Mouse (Mus musculus) heart, embryonic 13.5 days (tissue): Measurements from ENCODE around the gene Fam89a. TPM values are rescaled to one million over a fixed set of nuclear protein-coding genes. Genes with fewer than 3 reads are reported as not detected.
A peak's percentile ranks its signal among the peaks of the same experiment; 100 is the strongest.

Experiments
- ATAC-seq: fragments of 200-750 bp; cut with Nextera tagmentation; 2 replicates; pipeline ENCODE4 v1.8.0; 2017; ENCODE audit warnings: moderate TSS enrichment; ENCODE audit not compliant: insufficient number of reproducible peaks, low FRiP score, low TSS enrichment; ENCODE audit errors: extremely low read depth
- H3K27ac ChIP-seq: fragments of 300-500 bp; sonication (generic); replicated peaks from 2 replicates; pipeline ENCODE4 v1.5.1; 2015; ENCODE audit warnings: moderate library complexity, mild to moderate bottlenecking, inconsistent platforms
- H3K27me3 ChIP-seq: fragments of 300-500 bp; sonication (generic); replicated peaks from 2 replicates; pipeline ENCODE4 v1.6.1; 2015; ENCODE audit warnings: mild to moderate bottlenecking, inconsistent platforms
- H3K36me3 ChIP-seq: fragments of 300-500 bp; sonication (generic); 2 replicates; pipeline ENCODE4 v1.6.1; 2015; ENCODE audit warnings: mild to moderate bottlenecking, inconsistent platforms
- H3K4me1 ChIP-seq: fragments of 300-500 bp; sonication (generic); 2 replicates; pipeline ENCODE4 v1.6.1; 2015; ENCODE audit warnings: inconsistent platforms
- H3K4me2 ChIP-seq: fragments of 300-500 bp; sonication (generic); 2 replicates; pipeline ENCODE4 v1.6.1; 2015; ENCODE audit warnings: inconsistent platforms, mild to moderate bottlenecking, moderate library complexity
- H3K4me3 ChIP-seq: fragments of 300-500 bp; sonication (generic); 2 replicates; pipeline ENCODE4 v1.5.1; 2015; ENCODE audit warnings: moderate library complexity, mild to moderate bottlenecking, inconsistent platforms
- H3K9ac ChIP-seq: fragments of 300-500 bp; sonication (generic); 2 replicates; pipeline ENCODE4 v1.6.1; 2015; ENCODE audit warnings: inconsistent platforms, mild to moderate bottlenecking, moderate library complexity
- H3K9me3 ChIP-seq: fragments of 300-500 bp; sonication (generic); 2 replicates; pipeline ENCODE4 v1.6.1; 2016; ENCODE audit warnings: inconsistent platforms
- WGBS: fragments of 180-500 bp; shearing (Covaris S2); methylation state at CpG from one replicate; pipeline ENCODE4 v1.1.7; 2015; ENCODE audit warnings: mixed read lengths; 5-methylcytosine and 5-hydroxymethylcytosine counted together
- polyA plus RNA-seq: library from polyadenylated mRNA; unstranded; fragments of >200 nt; fragmentation: Nextera tagmentation; extraction: Ambion mirVana; gene quantifications from 2 replicates; pipeline ENCODE4 v1.2.1, GENCODE M21; 2015

Gene Fam89a
- 2.2 and 2.4 TPM in 2 replicates for polyA plus RNA-seq

GRCm38 (mm10) chr8:124751709-124752173 lies at the start of gene Fam89a:
Fam89a (minus strand) TSS chr8:124751832.
- no peak within 1 kb of the TSS for H3K27ac ChIP-seq
- peak within 1 kb of the TSS; percentile 97 for H3K4me2 ChIP-seq
- peaks cover 31% of the 10 kb centered on the region for H3K4me1 ChIP-seq
- ATAC-seq, result no peak
- H3K4me3 ChIP-seq, result peak within 1 kb of the TSS; percentile 75
- H3K36me3 ChIP-seq, result no peaks in the 10 kb centered on the region
- 2% methylated on average over 41 of the region's 41 CpGs for WGBS
- peaks cover 64% of the 10 kb centered on the region for H3K27me3 ChIP-seq
- H3K9me3 ChIP-seq, result no peaks in the 10 kb centered on the region
- H3K9ac ChIP-seq, result peak within 1 kb of the TSS; percentile 74

- H3K36me3 ChIP-seq, result no peaks in the 10 kb centered on the region
- H3K27ac ChIP-seq, result no peak overlapping the region
- no peak overlapping the region for H3K4me3 ChIP-seq
- H3K9me3 ChIP-seq, result no peaks in the 10 kb centered on the region
- H3K9ac ChIP-seq, result no peak overlapping the region
- ATAC-seq, result no peak
- H3K27me3 ChIP-seq, result peaks cover 56% of the 10 kb centered on the region
- 19% methylated on average over 11 of the region's 11 CpGs for WGBS
- H3K4me2 ChIP-seq, result no peak overlapping the region
- no peaks in the 10 kb centered on the region for H3K4me1 ChIP-seq
Measured at GRCm38 (mm10) chr8:124800542-124800941, 48.9 kb upstream of the Fam89a start.

DNA sequence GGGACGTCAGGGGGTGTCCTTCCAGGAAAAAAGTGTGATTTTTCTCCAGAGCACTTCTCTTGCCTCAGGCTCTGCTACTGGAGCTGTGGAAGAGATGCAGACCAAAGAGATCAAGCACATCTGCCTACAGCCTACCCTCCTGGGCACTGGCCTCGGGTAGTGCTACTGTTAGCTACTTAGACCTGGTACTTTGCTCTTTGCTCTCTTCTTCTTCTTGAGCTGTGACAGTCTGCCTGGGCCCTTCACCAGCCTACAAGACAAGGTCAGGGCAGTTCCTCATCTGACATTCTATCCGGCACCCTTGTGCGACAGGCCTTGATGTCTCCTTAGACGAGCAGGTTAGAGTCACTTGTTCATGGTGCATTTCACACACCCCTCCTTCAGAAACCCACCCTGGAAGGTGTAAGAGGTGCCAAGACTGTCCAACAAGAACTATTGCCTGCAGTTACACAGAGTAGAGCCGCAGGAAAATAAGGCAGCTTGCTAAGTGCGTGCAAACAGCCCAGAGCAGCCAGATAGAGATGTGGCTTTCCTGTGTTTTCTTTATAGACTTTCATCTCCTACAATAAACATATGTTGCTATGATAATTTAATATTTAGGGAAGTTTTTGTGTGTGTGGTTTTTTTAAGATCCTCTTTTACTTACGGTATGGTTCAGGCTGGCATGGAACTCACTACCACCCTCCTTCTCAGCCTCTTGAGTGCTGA lies 44.3 kb upstream of the Fam89a start:
- H3K4me3 ChIP-seq, result no peak overlapping the region
- 70% methylated on average over 8 of the region's 8 CpGs for WGBS
- H3K27me3 ChIP-seq, result peaks cover 76% of the 10 kb centered on the region
- H3K9ac ChIP-seq, result no peak overlapping the region
- peaks cover 35% of the 10 kb centered on the region for H3K4me1 ChIP-seq
- H3K27ac ChIP-seq, result no peak overlapping the region
- no peak for ATAC-seq
- H3K4me2 ChIP-seq, result no peak overlapping the region
- H3K36me3 ChIP-seq, result no peaks in the 10 kb centered on the region
- H3K9me3 ChIP-seq, result no peaks in the 10 kb centered on the region

- no peak; the same call in 1 of the 2 replicates for ATAC-seq
- WGBS, result 2% methylated on average over 25 of the region's 25 CpGs
- peaks cover 82% of the 10 kb centered on the region for H3K27me3 ChIP-seq
Measured at GRCm38 (mm10) chr8:124794486-124794780, 42.8 kb upstream of the Fam89a start.

GRCm38 (mm10) chr8:124793661-124794485 lies 42.2 kb upstream of the Fam89a start:
- peaks cover 39% of the 10 kb centered on the region for H3K4me1 ChIP-seq
- peak overlapping the region; percentile 56 for H3K9ac ChIP-seq
- no peak for ATAC-seq
- H3K27me3 ChIP-seq, result peaks cover 78% of the 10 kb centered on the region
- no peaks in the 10 kb centered on the region for H3K9me3 ChIP-seq
- H3K36me3 ChIP-seq, result no peaks in the 10 kb centered on the region
- 1% methylated on average over 81 of the region's 81 CpGs for WGBS
- H3K4me3 ChIP-seq, result peak overlapping the region; percentile 72
- H3K27ac ChIP-seq, result no peak overlapping the region
- H3K4me2 ChIP-seq, result peak overlapping the region; percentile 98

More at GRCm38 (mm10) chr8:124794486-124794780, 42.8 kb upstream of the Fam89a start:
- Histone ChIP-seq H3K36me3 (no peaks in the 10 kb centered on the region), H3K4me1 (peaks cover 35% of the 10 kb centered on the region), H3K4me2 (peak overlapping the region; percentile 98), H3K4me3 (peak overlapping the region; percentile 72), H3K9me3 (no peaks in the 10 kb centered on the region), H3K9ac (peak overlapping the region; percentile 56), H3K27ac (no peak overlapping the region)

DNA sequence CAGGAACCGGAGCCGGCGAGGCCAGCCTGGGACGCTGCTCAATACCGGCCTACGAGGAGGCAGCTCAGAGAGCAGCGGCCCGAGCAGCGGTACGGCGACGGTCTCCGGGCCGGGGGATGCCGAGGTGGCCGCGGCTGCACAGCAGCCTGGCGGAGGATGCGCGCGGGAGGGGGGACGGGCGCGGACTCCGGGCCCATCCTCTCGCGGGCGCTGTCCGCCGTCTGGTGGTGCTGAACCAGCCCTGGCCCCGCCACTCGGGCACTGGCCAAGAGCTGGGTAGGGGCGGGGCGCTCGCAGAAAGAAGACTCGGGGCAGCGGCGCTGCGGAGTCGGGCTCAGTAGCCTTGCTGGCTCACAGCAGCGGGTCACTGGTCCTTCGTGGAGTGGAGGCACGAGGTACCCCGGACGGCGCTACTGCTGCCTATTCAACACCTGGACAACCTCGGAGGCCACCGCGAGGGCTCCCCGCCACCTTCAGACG lies 41.6 kb upstream of the Fam89a start:
- H3K9ac ChIP-seq, result peak overlapping the region; percentile 75

DNA sequence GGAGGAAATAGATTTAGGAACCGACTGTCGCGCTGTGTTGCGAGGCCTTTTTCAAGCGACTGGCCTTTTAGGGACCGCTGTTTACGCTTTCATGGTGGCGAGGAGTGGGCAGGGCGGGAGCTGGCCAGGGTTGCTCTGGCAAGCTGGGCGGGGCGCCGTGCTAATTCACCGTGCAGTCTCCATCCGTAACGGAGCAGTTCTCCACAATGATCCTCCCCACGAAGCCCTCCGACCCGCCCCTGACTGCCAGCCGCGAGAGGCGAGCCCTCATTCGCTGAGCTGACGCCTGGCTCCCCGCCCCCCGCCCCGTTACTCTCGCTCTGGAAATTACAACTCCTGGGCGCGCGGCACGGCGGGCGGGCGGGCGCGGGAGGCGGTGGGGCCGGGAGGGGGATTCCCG lies 41.1 kb upstream of the Fam89a start, which contains the start of gene Trim67:
Gene Trim67, plus strand, starts transcription at position 385 of the 400 bp plus-strand sequence.
- Histone ChIP-seq H3K9me3 (no peaks in the 10 kb centered on the region), H3K36me3 (no peaks in the 10 kb centered on the region), H3K4me1 (peaks cover 46% of the 10 kb centered on the region), H3K27me3 (peaks cover 70% of the 10 kb centered on the region), H3K27ac (peak within 1 kb of the TSS; percentile 68), H3K9ac (peak within 1 kb of the TSS; percentile 75), H3K4me3 (peak within 1 kb of the TSS; percentile 72), H3K4me2 (peak within 1 kb of the TSS; percentile 98)
- under 1% methylated on average over 37 of the region's 39 CpGs for WGBS
- ATAC-seq, result no peak

More for the DNA sequence above, 41.6 kb upstream of the Fam89a start:
- Histone ChIP-seq H3K27me3 (peaks cover 71% of the 10 kb centered on the region), H3K4me3 (peak overlapping the region; percentile 72), H3K27ac (peak overlapping the region; percentile 68), H3K9me3 (no peaks in the 10 kb centered on the region), H3K36me3 (no peaks in the 10 kb centered on the region), H3K4me2 (peak overlapping the region; percentile 98), H3K4me1 (peaks cover 46% of the 10 kb centered on the region)
- WGBS, result under 1% methylated on average over 51 of the region's 51 CpGs
- peak; percentile 68; the same call in 1 of the 2 replicates for ATAC-seq

- Histone ChIP-seq H3K27ac (peak overlapping the region; percentile 68), H3K9ac (peak overlapping the region; percentile 75), H3K4me2 (peak overlapping the region; percentile 98), H3K27me3 (peaks cover 66% of the 10 kb centered on the region), H3K4me1 (peaks cover 46% of the 10 kb centered on the region), H3K9me3 (no peaks in the 10 kb centered on the region), H3K36me3 (no peaks in the 10 kb centered on the region), H3K4me3 (peak overlapping the region; percentile 72)
- no peak for ATAC-seq
- 1% methylated on average over 32 of the region's 32 CpGs for WGBS
Measured at GRCm38 (mm10) chr8:124792186-124792585, 40.6 kb upstream of the Fam89a start.

- H3K4me1 ChIP-seq, result peaks cover 46% of the 10 kb centered on the region
- no peak for ATAC-seq
- H3K9me3 ChIP-seq, result no peaks in the 10 kb centered on the region
- no peaks in the 10 kb centered on the region for H3K36me3 ChIP-seq
- H3K27ac ChIP-seq, result peak overlapping the region; percentile 68
- peak overlapping the region; percentile 75; the same call in 1 of the 2 replicates for H3K9ac ChIP-seq
- WGBS, result 35% methylated on average over 4 of the region's 4 CpGs
- peaks cover 66% of the 10 kb centered on the region for H3K27me3 ChIP-seq
- H3K4me2 ChIP-seq, result peak overlapping the region; percentile 98
- peak overlapping the region; percentile 72 for H3K4me3 ChIP-seq
Measured at GRCm38 (mm10) chr8:124791751-124792150, 40.1 kb upstream of the Fam89a start.

DNA sequence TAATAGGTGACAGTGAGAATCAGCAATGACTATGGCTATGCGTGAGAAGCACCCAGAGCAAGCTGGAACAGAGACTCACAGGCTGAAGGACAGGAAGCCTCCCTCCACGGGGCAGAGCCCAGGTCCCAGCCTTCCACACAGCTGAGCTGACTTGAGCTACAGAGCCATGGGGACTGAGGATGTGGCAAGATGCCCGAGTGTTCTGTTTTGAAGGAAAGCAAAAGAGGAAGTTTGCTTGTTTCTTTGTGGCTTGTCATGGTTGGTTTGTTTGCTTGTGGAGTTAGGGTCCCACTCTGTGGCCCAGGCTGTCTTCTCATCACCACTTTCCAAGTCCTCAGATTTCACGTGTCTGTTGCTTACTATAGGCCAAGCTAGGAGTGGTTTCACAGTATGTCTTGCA lies 39.0 kb upstream of the Fam89a start:
- no peak for ATAC-seq
- 73% methylated on average over 4 of the region's 4 CpGs for WGBS
- H3K4me3 ChIP-seq, result no peak overlapping the region
- H3K4me2 ChIP-seq, result no peak overlapping the region
- H3K9me3 ChIP-seq, result no peaks in the 10 kb centered on the region
- no peak overlapping the region for H3K27ac ChIP-seq
- peaks cover 55% of the 10 kb centered on the region for H3K4me1 ChIP-seq
- no peak overlapping the region for H3K9ac ChIP-seq
- no peaks in the 10 kb centered on the region for H3K36me3 ChIP-seq
- peaks cover 60% of the 10 kb centered on the region for H3K27me3 ChIP-seq

DNA sequence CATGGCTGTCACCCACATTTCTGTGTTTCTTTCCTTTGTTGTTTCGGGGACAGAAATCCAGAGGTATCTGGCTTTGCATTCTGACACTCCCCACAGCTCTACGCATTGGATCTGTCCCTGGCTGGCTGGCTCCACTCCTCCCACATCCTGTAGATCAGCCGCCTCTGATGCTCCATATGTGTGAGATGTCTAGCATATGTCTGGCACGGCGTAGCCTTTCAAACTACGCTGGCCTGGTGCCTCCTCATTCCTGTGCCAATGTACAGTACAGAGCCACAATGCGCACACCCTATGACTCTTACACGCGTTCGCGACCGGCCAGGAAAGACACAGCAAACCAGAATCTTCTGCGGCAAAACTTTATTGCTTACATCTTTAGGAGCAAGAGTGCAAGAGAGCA lies 33.0 kb upstream of the Fam89a start:
- no peaks in the 10 kb centered on the region for H3K36me3 ChIP-seq
- no peaks in the 10 kb centered on the region for H3K9me3 ChIP-seq
- peaks cover 12% of the 10 kb centered on the region; the same call in 1 of the 2 replicates for H3K27me3 ChIP-seq
- H3K4me1 ChIP-seq, result peaks cover 49% of the 10 kb centered on the region
- WGBS, result 82% methylated on average over 13 of the region's 13 CpGs
- no peak overlapping the region for H3K4me2 ChIP-seq
- H3K9ac ChIP-seq, result no peak overlapping the region
- ATAC-seq, result no peak
- H3K27ac ChIP-seq, result no peak overlapping the region
- H3K4me3 ChIP-seq, result no peak overlapping the region
